Mouse (Mus musculus): Measurements from ENCODE around the gene Crocc. TPM values are rescaled to one million over a fixed set of nuclear protein-coding genes. Genes with fewer than 3 reads are reported as not detected.

The Crocc gene
- 5.1 TPM for polyA plus RNA-seq (2014; fragmentation: Illumina TruSeq; extraction: RNeasy Lipid Tissue Mini Kit (QIAGEN cat#74804); ENCODE audit: insufficient read depth, low read depth, low replicate concordance)

GRCm38 (mm10) chr4:141060426-141061301, at the start of gene Crocc:
Crocc (minus strand) TSS chr4:141060550.

GRCm38 (mm10) chr4:141088033-141088432, 27.7 kb upstream of the Crocc start, which contains the start of gene Spata21:
Spata21 (plus strand) TSS chr4:141088333.

GRCm38 (mm10) chr4:141077681-141078509, 17.5 kb upstream of the Crocc start, which contains the start of gene Necap2:
Necap2 (minus strand) TSS chr4:141078357.

DNA sequence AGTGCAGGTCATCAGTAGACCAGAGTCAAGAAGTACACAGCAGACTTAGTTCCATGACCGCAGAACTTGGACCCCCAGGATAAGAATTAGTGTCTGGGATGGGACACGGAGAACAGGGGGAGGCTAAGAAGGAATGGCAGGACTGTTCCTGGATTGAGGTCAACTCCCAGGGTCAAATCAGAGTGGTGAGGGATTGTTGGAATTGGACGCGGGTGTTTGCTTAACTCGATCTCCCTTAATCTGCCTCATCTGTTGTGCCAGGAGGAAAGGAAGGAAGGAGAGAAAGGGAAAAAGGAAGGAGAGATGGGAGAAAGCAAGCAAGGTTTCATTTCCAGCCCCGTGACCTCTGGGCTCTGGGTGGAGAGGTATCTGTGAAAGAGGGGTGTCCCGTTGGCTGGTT, 50.2 kb downstream of the Crocc start, which contains the start of gene Mfap2:
TSS of gene Mfap2 (plus strand) at position 301 of the 400 bp plus-strand sequence.

DNA sequence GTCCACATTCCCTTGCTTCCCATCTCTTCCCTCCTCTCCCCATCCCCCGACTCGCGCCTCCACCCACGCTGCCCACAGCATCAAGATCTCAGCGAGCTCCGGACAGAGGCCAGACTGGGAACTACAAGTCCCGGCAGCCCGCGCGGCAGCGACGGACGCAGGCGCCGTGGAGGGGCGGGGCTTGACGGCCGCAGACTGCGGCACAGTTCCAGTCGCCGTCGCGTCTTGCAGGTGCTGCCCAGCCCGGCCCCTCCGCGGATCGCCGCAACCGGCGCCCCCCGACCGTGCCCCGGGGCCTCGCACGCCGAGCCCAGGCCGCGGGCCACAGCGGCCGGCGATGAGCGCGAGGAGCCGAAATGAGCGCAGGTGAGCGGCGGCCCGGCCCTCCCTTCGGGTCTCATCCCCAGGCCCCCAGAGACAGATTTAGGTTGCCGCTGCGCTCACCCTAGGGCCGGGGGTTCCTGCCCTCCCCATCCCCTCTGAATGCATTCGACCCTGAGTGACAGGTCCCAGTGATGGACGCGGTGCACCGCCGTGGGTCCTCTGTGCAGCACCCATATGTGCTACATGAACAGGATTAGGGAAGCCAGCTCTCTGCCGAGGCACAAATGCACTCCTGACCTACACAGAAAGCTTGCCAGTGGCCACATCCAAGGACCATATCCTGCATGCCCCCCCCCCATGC, 73.5 kb downstream of the Crocc start, which contains the start of gene Atp13a2:
TSS of gene Atp13a2 (plus strand) at position 163 of the 685 bp plus-strand sequence.

Other genes starting within 250 kb of the Crocc start
- gene Padi3, start 249.9 kb downstream of the Crocc start, polyA plus RNA-seq (2014; fragmentation: Illumina TruSeq; extraction: RNeasy Lipid Tissue Mini Kit (QIAGEN cat#74804); ENCODE audit: insufficient read depth, low read depth, low replicate concordance), result not detected
- gene Padi1, start 214.8 kb downstream of the Crocc start, polyA plus RNA-seq (2014; fragmentation: Illumina TruSeq; extraction: RNeasy Lipid Tissue Mini Kit (QIAGEN cat#74804); ENCODE audit: insufficient read depth, low read depth, low replicate concordance), result 0.19 TPM
- gene Padi2, start 154.2 kb downstream of the Crocc start, polyA plus RNA-seq (2014; fragmentation: Illumina TruSeq; extraction: RNeasy Lipid Tissue Mini Kit (QIAGEN cat#74804); ENCODE audit: insufficient read depth, low read depth, low replicate concordance), result 1.8 TPM
- 125 TPM for gene Sdhb, start 99.3 kb downstream of the Crocc start, polyA plus RNA-seq (2014; fragmentation: Illumina TruSeq; extraction: RNeasy Lipid Tissue Mini Kit (QIAGEN cat#74804); ENCODE audit: insufficient read depth, low read depth, low replicate concordance)
- 28.3 TPM for gene Atp13a2, start 73.7 kb downstream of the Crocc start, polyA plus RNA-seq (2014; fragmentation: Illumina TruSeq; extraction: RNeasy Lipid Tissue Mini Kit (QIAGEN cat#74804); ENCODE audit: insufficient read depth, low read depth, low replicate concordance)
- 71.8 TPM for gene Mfap2, start 50.1 kb downstream of the Crocc start, polyA plus RNA-seq (2014; fragmentation: Illumina TruSeq; extraction: RNeasy Lipid Tissue Mini Kit (QIAGEN cat#74804); ENCODE audit: insufficient read depth, low read depth, low replicate concordance)
- 54.8 TPM for gene Necap2, start 17.8 kb upstream of the Crocc start, polyA plus RNA-seq (2014; fragmentation: Illumina TruSeq; extraction: RNeasy Lipid Tissue Mini Kit (QIAGEN cat#74804); ENCODE audit: insufficient read depth, low read depth, low replicate concordance)
- gene Spata21, start 27.8 kb upstream of the Crocc start, polyA plus RNA-seq (2014; fragmentation: Illumina TruSeq; extraction: RNeasy Lipid Tissue Mini Kit (QIAGEN cat#74804); ENCODE audit: insufficient read depth, low read depth, low replicate concordance), result not detected
- 56.3 TPM for gene Szrd1, start 79.2 kb upstream of the Crocc start, polyA plus RNA-seq (2014; fragmentation: Illumina TruSeq; extraction: RNeasy Lipid Tissue Mini Kit (QIAGEN cat#74804); ENCODE audit: insufficient read depth, low read depth, low replicate concordance)
- 4.7 TPM for gene Fbxo42, start 87.4 kb upstream of the Crocc start, polyA plus RNA-seq (2014; fragmentation: Illumina TruSeq; extraction: RNeasy Lipid Tissue Mini Kit (QIAGEN cat#74804); ENCODE audit: insufficient read depth, low read depth, low replicate concordance)
- gene Rsg1, start 153.4 kb upstream of the Crocc start, polyA plus RNA-seq (2014; fragmentation: Illumina TruSeq; extraction: RNeasy Lipid Tissue Mini Kit (QIAGEN cat#74804); ENCODE audit: insufficient read depth, low read depth, low replicate concordance), result 0.23 TPM
- gene Arhgef19, start 178.9 kb upstream of the Crocc start, polyA plus RNA-seq (2014; fragmentation: Illumina TruSeq; extraction: RNeasy Lipid Tissue Mini Kit (QIAGEN cat#74804); ENCODE audit: insufficient read depth, low read depth, low replicate concordance), result 5.1 TPM
- gene Epha2, start 240.7 kb upstream of the Crocc start, polyA plus RNA-seq (2014; fragmentation: Illumina TruSeq; extraction: RNeasy Lipid Tissue Mini Kit (QIAGEN cat#74804); ENCODE audit: insufficient read depth, low read depth, low replicate concordance), result 17.4 TPM

Data from lung, adult 10 weeks (tissue).